Mouse (Mus musculus) limb, embryonic 12.5 days (tissue): ENCODE measurements around the gene Abhd4. TPM values are rescaled to one million over a fixed set of nuclear protein-coding genes. Genes with fewer than 3 reads are reported as not detected.

Experiments used
- ATAC-seq: fragments of 200-750 bp; cut with Nextera tagmentation; 2 replicates; pipeline ENCODE4 v1.8.0; 2017; ENCODE audit warnings: low read depth, moderate TSS enrichment; ENCODE audit not compliant: insufficient number of reproducible peaks, insufficient read depth, low FRiP score, low TSS enrichment
- H3K27ac ChIP-seq: fragments of 300-500 bp; sonication (generic); 2 replicates; pipeline ENCODE4 v1.5.1; 2016; ENCODE audit warnings: mild to moderate bottlenecking, moderate library complexity
- H3K27me3 ChIP-seq: fragments of 300-500 bp; sonication (generic); 2 replicates; pipeline ENCODE4 v1.6.1; 2016; ENCODE audit warnings: mild to moderate bottlenecking, moderate library complexity
- H3K36me3 ChIP-seq: fragments of 300-500 bp; sonication (generic); 2 replicates; pipeline ENCODE4 v1.6.1; 2016; ENCODE audit warnings: mild to moderate bottlenecking, moderate library complexity
- H3K4me1 ChIP-seq: fragments of 300-500 bp; sonication (generic); replicated peaks from 2 replicates; pipeline ENCODE4 v1.6.1; 2016
- H3K4me2 ChIP-seq: fragments of 300-500 bp; sonication (generic); 2 replicates; pipeline ENCODE4 v1.6.1; 2016; ENCODE audit warnings: mild to moderate bottlenecking, moderate library complexity
- H3K4me3 ChIP-seq: fragments of 300-500 bp; sonication (generic); replicated peaks from 2 replicates; pipeline ENCODE4 v1.5.1; 2016; ENCODE audit warnings: mild to moderate bottlenecking
- H3K9ac ChIP-seq: fragments of 300-500 bp; sonication (generic); replicated peaks from 2 replicates; pipeline ENCODE4 v1.6.1; 2016; ENCODE audit warnings: mild to moderate bottlenecking, moderate library complexity
- H3K9me3 ChIP-seq: fragments of 300-500 bp; sonication (generic); 2 replicates; pipeline ENCODE4 v1.6.1; 2016; ENCODE audit warnings: mild to moderate bottlenecking, moderate library complexity
- WGBS: fragments of 180-500 bp; shearing (Covaris S2); methylation state at CpG from one replicate; pipeline ENCODE4 v1.1.7; 2016; 5-methylcytosine and 5-hydroxymethylcytosine counted together
- polyA plus RNA-seq: library from polyadenylated mRNA; unstranded; fragments of >200 nt; fragmentation: Nextera tagmentation; extraction: Ambion mirVana; gene quantifications from 2 replicates; pipeline ENCODE4 v1.2.1, GENCODE M21; 2016

Abhd4 gene
- 37.6 and 42.5 TPM in 2 replicates for polyA plus RNA-seq

DNA sequence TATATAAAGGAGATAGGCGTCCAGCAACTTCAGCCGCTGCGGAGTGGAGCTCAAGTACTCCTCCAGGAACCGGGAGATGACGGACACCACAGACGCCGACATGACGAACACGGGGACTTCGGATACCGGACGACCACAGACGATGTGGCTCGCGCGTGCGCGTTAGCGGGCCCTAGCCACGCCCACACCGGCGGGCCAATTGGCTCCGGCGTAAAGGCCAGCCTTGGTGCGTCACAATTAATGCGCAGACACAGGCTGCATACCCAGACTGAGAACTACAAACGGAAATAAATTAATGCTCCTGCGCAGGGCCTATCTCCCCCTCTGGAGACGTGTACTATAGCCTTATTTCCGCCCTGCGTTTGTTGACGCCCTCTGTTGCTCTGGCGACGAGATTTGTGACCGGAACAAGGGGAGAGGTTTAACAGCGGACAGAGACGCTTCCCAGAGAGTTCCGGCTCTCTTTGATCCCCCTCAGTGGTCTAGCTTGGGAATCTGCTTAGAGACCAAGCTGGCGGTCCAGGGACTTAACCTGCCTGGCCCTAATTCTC, at the start of gene Abhd4, which contains the start of gene Dad1:
TSS of gene Abhd4 (plus strand) at position 448 of the 551 bp plus-strand sequence.
TSS of gene Dad1 (minus strand) at position 364 of the 551 bp plus-strand sequence.
- peak within 1 kb of the TSS; percentile 59 for H3K4me3 ChIP-seq
- H3K36me3 ChIP-seq, result peaks cover 11% of the 10 kb centered on the region; the same call in 1 of the 2 replicates
- under 1% methylated on average over 39 of the region's 39 CpGs for WGBS
- no peaks in the 10 kb centered on the region for H3K27me3 ChIP-seq
- H3K9me3 ChIP-seq, result no peaks in the 10 kb centered on the region
- peak within 1 kb of the TSS; percentile 57 for H3K27ac ChIP-seq
- peak within 1 kb of the TSS; percentile 72 for H3K4me2 ChIP-seq
- H3K9ac ChIP-seq, result peak within 1 kb of the TSS; percentile 68
- H3K4me1 ChIP-seq, result peaks cover 30% of the 10 kb centered on the region
- ATAC-seq, result peak; percentile 100

DNA sequence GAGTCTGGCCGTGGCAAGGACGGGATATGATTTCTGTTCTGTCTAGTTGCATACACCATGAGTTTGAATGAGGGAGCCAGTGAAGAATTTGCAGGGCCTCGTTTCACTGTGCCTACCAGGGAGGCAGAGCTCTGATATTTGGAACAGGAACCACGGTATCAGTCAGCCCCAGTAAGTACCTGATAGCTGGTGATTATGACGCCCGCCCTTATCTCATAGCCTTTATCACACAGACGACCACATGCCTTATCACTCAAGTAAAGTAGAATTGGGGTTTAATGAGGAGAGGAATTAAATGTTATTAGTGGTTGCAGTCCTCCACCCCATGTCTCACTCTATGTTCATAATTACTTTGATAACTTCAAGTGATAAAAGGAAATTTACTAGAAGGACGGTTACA, 49.7 kb upstream of the Abhd4 start:
- no peaks in the 10 kb centered on the region for H3K27me3 ChIP-seq
- 77% methylated on average over 8 of the region's 8 CpGs for WGBS
- no peak overlapping the region for H3K9ac ChIP-seq
- no peak overlapping the region for H3K4me3 ChIP-seq
- no peaks in the 10 kb centered on the region for H3K9me3 ChIP-seq
- no peak overlapping the region for H3K4me2 ChIP-seq
- no peaks in the 10 kb centered on the region; the same call in 1 of the 2 replicates for H3K4me1 ChIP-seq
- no peak for ATAC-seq
- H3K36me3 ChIP-seq, result no peaks in the 10 kb centered on the region
- no peak overlapping the region for H3K27ac ChIP-seq

DNA sequence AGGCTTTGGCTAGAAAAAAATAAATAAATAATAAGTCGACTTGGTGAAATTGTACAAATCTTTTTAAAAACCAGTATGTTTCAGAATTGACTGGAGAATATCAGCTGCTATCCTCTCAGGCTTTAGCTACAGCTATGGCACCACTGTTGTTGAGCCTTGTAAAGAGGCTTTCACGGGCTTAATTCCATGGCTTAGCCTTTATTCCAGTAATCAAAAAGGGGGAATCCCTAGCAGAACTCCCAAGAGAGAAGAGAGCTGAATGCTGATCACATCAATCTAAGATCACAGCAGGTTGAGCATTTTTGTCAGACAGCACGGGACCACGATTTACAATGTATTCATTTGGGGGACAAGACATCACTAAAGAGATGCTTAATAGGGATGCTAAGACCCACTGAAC, 49.2 kb upstream of the Abhd4 start:
- no peak overlapping the region for H3K4me2 ChIP-seq
- H3K9ac ChIP-seq, result no peak overlapping the region
- no peaks in the 10 kb centered on the region; the same call in 1 of the 2 replicates for H3K4me1 ChIP-seq
- no peaks in the 10 kb centered on the region for H3K9me3 ChIP-seq
- 73% methylated on average over 4 of the region's 4 CpGs for WGBS
- H3K27ac ChIP-seq, result no peak overlapping the region
- no peaks in the 10 kb centered on the region for H3K36me3 ChIP-seq
- H3K27me3 ChIP-seq, result no peaks in the 10 kb centered on the region
- no peak overlapping the region for H3K4me3 ChIP-seq
- ATAC-seq, result no peak

DNA sequence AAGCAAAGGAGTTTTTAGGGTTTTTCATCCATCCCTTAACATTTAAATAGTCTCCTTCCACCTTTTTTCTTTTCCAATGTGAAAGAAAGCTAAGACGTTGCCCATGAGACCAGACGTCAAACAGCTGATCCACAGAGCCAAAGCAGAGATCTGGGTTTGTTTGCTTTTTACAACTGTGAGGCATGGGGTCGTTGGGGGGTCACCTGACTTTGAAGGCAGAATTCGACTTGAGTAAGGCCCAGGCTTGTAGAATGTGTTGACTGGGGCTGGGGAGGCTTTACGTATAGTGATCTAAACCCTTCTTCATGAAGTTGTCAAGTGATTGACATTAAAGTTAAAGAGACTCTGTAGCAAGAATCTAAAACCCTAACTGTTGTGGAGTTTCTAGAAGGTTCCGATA, 48.1 kb upstream of the Abhd4 start:
- no peaks in the 10 kb centered on the region for H3K36me3 ChIP-seq
- no peak overlapping the region for H3K9ac ChIP-seq
- no peak overlapping the region for H3K4me3 ChIP-seq
- no peaks in the 10 kb centered on the region for H3K27me3 ChIP-seq
- H3K9me3 ChIP-seq, result no peaks in the 10 kb centered on the region
- ATAC-seq, result no peak
- H3K4me2 ChIP-seq, result no peak overlapping the region
- no peaks in the 10 kb centered on the region; the same call in 1 of the 2 replicates for H3K4me1 ChIP-seq
- no peak overlapping the region for H3K27ac ChIP-seq
- WGBS, result 32% methylated on average over 6 of the region's 6 CpGs

DNA sequence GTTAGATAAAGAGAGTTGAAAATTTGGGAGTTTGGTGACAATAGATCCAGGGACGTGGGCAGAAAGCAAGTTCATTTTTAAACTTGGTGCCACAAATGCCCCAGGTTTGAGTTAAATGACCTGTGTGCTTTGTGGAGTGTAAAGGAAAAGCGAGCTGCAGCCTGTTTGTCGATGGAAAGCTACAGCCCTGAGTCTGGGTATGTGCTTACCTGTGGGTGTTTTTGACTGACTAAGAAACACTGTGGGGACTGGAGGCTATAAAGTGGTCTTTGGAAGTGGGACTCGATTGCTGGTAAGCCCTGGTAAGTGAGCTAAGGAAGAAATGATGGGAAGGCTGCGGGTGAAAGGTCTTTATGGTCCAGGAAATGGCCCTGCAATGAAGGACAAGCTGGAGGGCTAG, 47.7 kb upstream of the Abhd4 start:
- WGBS, result 55% methylated on average over 5 of the region's 5 CpGs
- ATAC-seq, result no peak
- no peak overlapping the region for H3K27ac ChIP-seq

DNA sequence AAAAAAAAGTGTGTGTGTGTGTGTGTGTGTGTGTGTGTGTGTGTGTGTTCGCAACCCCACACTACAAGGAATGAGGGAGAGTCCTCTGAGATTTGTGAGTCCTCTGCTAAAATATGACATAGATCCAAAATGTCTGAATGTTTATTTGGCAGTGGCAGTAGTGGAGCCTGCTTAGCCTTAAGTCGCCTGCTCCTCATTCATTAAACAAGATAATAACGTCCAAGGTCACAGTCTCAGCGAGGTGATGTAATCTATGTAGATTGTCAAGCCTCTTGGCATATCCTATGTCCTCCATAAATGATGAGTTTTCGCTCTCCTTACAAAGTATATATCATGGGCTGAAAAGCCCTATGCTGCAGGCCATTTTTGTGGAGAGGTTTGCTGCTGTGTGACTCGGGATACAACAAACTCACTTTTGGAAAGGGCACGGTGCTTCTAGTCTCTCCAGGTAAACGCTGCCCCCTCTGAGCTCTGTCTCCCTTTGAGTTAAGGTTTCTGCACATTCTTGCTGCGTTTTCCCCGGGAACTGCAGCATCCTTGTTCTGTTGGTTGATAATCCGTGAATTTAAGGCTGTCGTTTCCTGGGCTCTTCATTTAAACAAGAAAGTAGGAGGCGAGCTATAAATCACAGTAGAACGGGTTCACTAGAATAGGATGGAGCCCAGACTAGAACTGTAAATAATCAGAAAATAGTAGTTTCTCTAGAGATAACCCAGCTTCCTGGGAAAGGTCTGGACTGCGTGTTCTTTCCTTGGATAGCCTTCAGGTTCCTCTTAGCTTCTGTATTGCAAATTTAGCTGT, 47.0 kb upstream of the Abhd4 start:
- no peak overlapping the region for H3K4me3 ChIP-seq
- H3K27ac ChIP-seq, result no peak overlapping the region
- no peak overlapping the region for H3K4me2 ChIP-seq
- H3K4me1 ChIP-seq, result no peaks in the 10 kb centered on the region; the same call in 1 of the 2 replicates
- no peaks in the 10 kb centered on the region for H3K36me3 ChIP-seq
- H3K9ac ChIP-seq, result no peak overlapping the region
- no peaks in the 10 kb centered on the region for H3K27me3 ChIP-seq
- ATAC-seq, result no peak
- no peaks in the 10 kb centered on the region for H3K9me3 ChIP-seq
- WGBS, result 54% methylated on average over 15 of the region's 15 CpGs

More for the DNA sequence above, 47.7 kb upstream of the Abhd4 start:
- no peaks in the 10 kb centered on the region; the same call in 1 of the 2 replicates for H3K4me1 ChIP-seq
- H3K4me2 ChIP-seq, result no peak overlapping the region
- no peaks in the 10 kb centered on the region for H3K9me3 ChIP-seq
- H3K36me3 ChIP-seq, result no peaks in the 10 kb centered on the region
- H3K9ac ChIP-seq, result no peak overlapping the region
- no peak overlapping the region for H3K4me3 ChIP-seq
- no peaks in the 10 kb centered on the region for H3K27me3 ChIP-seq

DNA sequence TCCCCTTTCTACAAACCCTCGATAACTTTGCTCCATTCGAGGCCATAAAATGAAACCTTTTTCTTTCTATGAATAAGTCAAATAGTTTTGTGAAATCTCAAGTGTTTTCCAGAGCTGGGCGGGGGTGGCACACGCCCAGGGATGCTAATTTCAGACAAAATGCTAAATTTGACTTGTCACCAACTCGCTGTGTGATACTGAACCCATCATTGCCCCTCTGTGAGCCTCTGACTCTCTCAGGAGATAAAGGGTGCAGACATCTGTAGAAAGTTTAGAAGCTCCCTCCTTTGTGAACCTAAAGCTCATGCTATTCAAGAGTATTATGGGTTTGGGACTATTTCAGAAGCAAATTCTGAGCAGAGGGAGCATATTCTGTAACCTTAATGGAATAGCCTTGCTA, 46.1 kb upstream of the Abhd4 start:
- no peak for ATAC-seq

DNA sequence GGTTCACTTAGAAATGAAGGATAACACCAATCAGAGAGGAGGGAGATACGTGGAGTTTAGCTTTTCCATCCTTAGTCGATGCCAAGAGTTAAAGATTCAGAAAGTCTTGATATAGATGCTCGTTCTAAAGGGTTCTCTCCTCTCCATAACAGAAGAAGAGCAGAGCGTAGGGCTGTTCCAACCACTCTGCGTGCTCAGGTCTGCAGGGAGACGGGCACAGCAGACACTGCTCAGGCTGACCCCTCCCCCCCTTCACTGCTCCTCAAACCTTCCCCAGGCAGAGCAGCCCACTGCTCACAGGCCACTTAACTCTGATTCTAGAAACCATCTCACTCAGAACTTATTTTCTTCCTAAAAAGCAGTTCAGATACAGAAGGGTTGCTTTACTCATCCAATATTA, 45.2 kb upstream of the Abhd4 start:
- no peaks in the 10 kb centered on the region; the same call in 1 of the 2 replicates for H3K4me1 ChIP-seq
- no peaks in the 10 kb centered on the region for H3K27me3 ChIP-seq
- no peak overlapping the region for H3K9ac ChIP-seq
- H3K27ac ChIP-seq, result no peak overlapping the region
- 64% methylated on average over 6 of the region's 6 CpGs for WGBS
- H3K36me3 ChIP-seq, result no peaks in the 10 kb centered on the region
- no peak overlapping the region for H3K4me2 ChIP-seq
- H3K9me3 ChIP-seq, result no peaks in the 10 kb centered on the region
- no peak for ATAC-seq
- H3K4me3 ChIP-seq, result no peak overlapping the region

More for the DNA sequence above, 46.1 kb upstream of the Abhd4 start:
- Histone ChIP-seq H3K36me3 (no peaks in the 10 kb centered on the region), H3K4me3 (no peak overlapping the region), H3K27ac (no peak overlapping the region), H3K27me3 (no peaks in the 10 kb centered on the region), H3K4me1 (no peaks in the 10 kb centered on the region; the same call in 1 of the 2 replicates), H3K9ac (no peak overlapping the region), H3K9me3 (no peaks in the 10 kb centered on the region), H3K4me2 (no peak overlapping the region)
- WGBS, result 81% methylated on average over 5 of the region's 5 CpGs

DNA sequence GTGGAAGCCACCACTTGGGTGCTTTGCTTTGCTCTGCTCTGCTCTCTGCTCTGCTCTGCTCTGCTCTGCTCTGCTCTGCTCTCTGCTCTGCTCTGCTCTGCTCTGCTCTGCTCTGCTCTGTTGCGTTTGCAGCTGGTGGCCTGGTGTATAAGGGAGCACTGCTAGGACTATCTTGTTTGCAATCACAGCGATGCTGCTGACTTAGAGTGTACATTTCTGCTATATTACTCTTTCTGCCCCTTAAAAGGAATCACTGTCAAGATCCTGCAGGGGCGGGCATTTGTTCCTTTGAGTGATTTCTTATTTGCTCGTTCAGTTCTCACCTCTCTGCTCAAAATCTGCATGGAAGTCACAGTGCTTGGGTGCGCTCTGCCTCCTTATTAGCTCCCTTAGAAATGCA, 44.1 kb upstream of the Abhd4 start:
- H3K4me3 ChIP-seq, result no peak overlapping the region
- no peak overlapping the region for H3K4me2 ChIP-seq
- no peaks in the 10 kb centered on the region; the same call in 1 of the 2 replicates for H3K4me1 ChIP-seq
- no peaks in the 10 kb centered on the region for H3K9me3 ChIP-seq
- ATAC-seq, result no peak
- 74% methylated on average over 5 of the region's 5 CpGs for WGBS
- H3K27ac ChIP-seq, result no peak overlapping the region
- no peaks in the 10 kb centered on the region for H3K36me3 ChIP-seq
- H3K9ac ChIP-seq, result no peak overlapping the region
- H3K27me3 ChIP-seq, result no peaks in the 10 kb centered on the region

DNA sequence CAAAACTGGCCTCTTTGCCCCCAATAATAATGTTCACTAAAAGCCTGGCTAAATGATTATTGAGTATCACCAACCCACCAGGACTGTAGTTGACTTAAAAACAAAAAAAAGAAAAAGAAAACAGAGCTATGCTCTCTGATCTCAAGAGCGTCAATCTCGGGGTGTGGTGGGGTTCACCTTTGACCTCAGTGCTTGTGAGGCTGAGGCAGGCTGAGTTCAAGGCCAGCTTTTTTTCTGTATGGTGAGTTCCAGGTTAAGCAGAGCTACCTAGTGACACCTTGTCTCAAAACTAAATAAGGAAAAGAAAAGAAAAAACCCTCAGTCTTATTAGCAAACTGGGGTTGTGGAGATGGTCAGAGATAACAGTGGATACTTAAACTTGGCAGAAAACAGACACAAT, 43.6 kb upstream of the Abhd4 start:
- Histone ChIP-seq H3K4me2 (no peak overlapping the region), H3K27me3 (no peaks in the 10 kb centered on the region), H3K36me3 (no peaks in the 10 kb centered on the region), H3K4me1 (no peaks in the 10 kb centered on the region; the same call in 1 of the 2 replicates), H3K9ac (no peak overlapping the region), H3K9me3 (no peaks in the 10 kb centered on the region), H3K4me3 (no peak overlapping the region), H3K27ac (no peak overlapping the region)
- no peak for ATAC-seq
- WGBS, result 96% methylated on average over 2 of the region's 2 CpGs

DNA sequence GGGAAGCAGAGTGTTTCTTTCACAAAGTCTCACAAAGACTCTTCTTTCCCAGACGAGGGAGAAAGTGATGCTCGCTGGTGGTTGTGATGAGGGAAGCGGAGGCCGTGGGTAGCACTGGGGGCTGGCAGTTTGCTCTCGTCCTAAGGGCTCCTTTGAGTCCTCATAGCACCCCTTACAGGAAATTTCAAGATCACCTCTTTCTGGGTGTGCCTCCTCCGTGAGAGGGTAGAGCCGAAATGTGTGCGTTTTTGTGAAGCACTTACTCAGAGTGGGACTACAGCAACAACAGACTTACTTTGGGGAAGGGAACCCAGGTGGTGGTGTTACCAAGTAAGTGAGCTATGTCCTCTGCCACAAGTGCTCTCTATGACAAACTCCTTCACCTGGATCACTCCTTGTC, 42.8 kb upstream of the Abhd4 start:
- WGBS, result 91% methylated on average over 8 of the region's 8 CpGs
- Histone ChIP-seq H3K9me3 (no peaks in the 10 kb centered on the region), H3K27me3 (no peaks in the 10 kb centered on the region), H3K4me3 (no peak overlapping the region), H3K9ac (no peak overlapping the region), H3K36me3 (no peaks in the 10 kb centered on the region), H3K4me1 (no peaks in the 10 kb centered on the region), H3K27ac (no peak overlapping the region), H3K4me2 (no peak overlapping the region)
- ATAC-seq, result no peak
